Mouse (Mus musculus) limb, embryonic 11.5 days (tissue): ENCODE data around the gene Gast. TPM values are rescaled to one million over a fixed set of nuclear protein-coding genes. Genes with fewer than 3 reads are reported as not detected.

Experiments used
- ATAC-seq: fragments of 200-750 bp; cut with Nextera tagmentation; 2 replicates; pipeline ENCODE4 v1.8.0; 2017; ENCODE audit warnings: low read depth; ENCODE audit not compliant: insufficient number of reproducible peaks, low FRiP score, low TSS enrichment
- DNase-seq: peaks from one replicate; pipeline ENCODE4 v3.0.0-alpha.2; 2015; ENCODE audit warnings: low spot score
- H3K27ac ChIP-seq: fragments of 300-500 bp; sonication (generic); replicated peaks from 2 replicates; pipeline ENCODE4 v1.5.1; 2014; ENCODE audit warnings: low read depth, mild to moderate bottlenecking, low read length
- H3K27me3 ChIP-seq: fragments of 300-500 bp; sonication (generic); 2 replicates; pipeline ENCODE4 v1.6.1; 2014; ENCODE audit warnings: mild to moderate bottlenecking, low read length, mixed read lengths; ENCODE audit not compliant: control insufficient read depth, insufficient read depth
- H3K36me3 ChIP-seq: fragments of 300-500 bp; sonication (generic); 2 replicates; pipeline ENCODE4 v1.6.1; 2014; ENCODE audit warnings: mild to moderate bottlenecking, low read length, moderate library complexity, mixed read lengths; ENCODE audit not compliant: control insufficient read depth, insufficient read depth
- H3K4me1 ChIP-seq: fragments of 300-500 bp; sonication (generic); 2 replicates; pipeline ENCODE4 v1.6.1; 2014; ENCODE audit warnings: low read length, mixed read lengths; ENCODE audit not compliant: control insufficient read depth, insufficient read depth
- H3K4me2 ChIP-seq: fragments of 300-500 bp; sonication (generic); 2 replicates; pipeline ENCODE4 v1.6.1; 2014; ENCODE audit warnings: low read depth, mild to moderate bottlenecking, moderate library complexity; ENCODE audit not compliant: severe bottlenecking
- H3K4me3 ChIP-seq: fragments of 300-500 bp; sonication (generic); 2 replicates; pipeline ENCODE4 v1.5.1; 2014; ENCODE audit warnings: low read depth, low read length
- H3K9ac ChIP-seq: fragments of 300-500 bp; sonication (generic); 2 replicates; pipeline ENCODE4 v1.6.1; 2014; ENCODE audit warnings: mild to moderate bottlenecking, low read length
- H3K9me3 ChIP-seq: fragments of 300-500 bp; sonication (generic); 2 replicates; pipeline ENCODE4 v1.6.1; 2016; ENCODE audit warnings: low read length; ENCODE audit not compliant: control insufficient read depth
- WGBS: fragments of 180-500 bp; shearing (Covaris S2); extraction: QIAGEN DNeasy Blood & Tissue Kit; methylation state at CpG from one replicate; pipeline ENCODE4 v1.1.7; 2014; 5-methylcytosine and 5-hydroxymethylcytosine counted together
- polyA plus RNA-seq: library from polyadenylated mRNA; unstranded; fragments of >200 nt; fragmentation: Nextera tagmentation; extraction: Ambion mirVana; gene quantifications from 2 replicates; pipeline ENCODE4 v1.2.1, GENCODE M21; 2014

Gast gene
- polyA plus RNA-seq, 1 experiment from 2014 or later = not detected

- WGBS = 90% methylated on average over 21 of the region's 21 CpGs
- Histone ChIP-seq H3K27ac (no peak overlapping the region), H3K36me3 (peaks cover 11% of the 10 kb centered on the region; the same call in 1 of the 2 replicates), H3K4me3 (no peak overlapping the region), H3K9ac (no peak overlapping the region), H3K27me3 (no peaks in the 10 kb centered on the region), H3K4me2 (no peak overlapping the region), H3K4me1 (no peaks in the 10 kb centered on the region), H3K9me3 (no peaks in the 10 kb centered on the region)
- ATAC-seq (no peak), DNase-seq (no peak)
Measured at GRCm38 (mm10) chr11:100376746-100377389, 42.7 kb downstream of the Gast start.

GRCm38 (mm10) chr11:100377989-100378388, 43.8 kb downstream of the Gast start:
- Histone ChIP-seq H3K9ac (no peak overlapping the region), H3K36me3 (peaks cover 11% of the 10 kb centered on the region; the same call in 1 of the 2 replicates), H3K4me1 (no peaks in the 10 kb centered on the region), H3K9me3 (no peaks in the 10 kb centered on the region), H3K4me3 (no peak overlapping the region), H3K27ac (no peak overlapping the region), H3K27me3 (no peaks in the 10 kb centered on the region), H3K4me2 (no peak overlapping the region)
- DNase-seq (no peak), ATAC-seq (no peak)
- WGBS = 95% methylated on average over 14 of the region's 14 CpGs

- Histone ChIP-seq H3K4me1 (no peaks in the 10 kb centered on the region), H3K9me3 (no peaks in the 10 kb centered on the region), H3K27ac (no peak overlapping the region), H3K27me3 (no peaks in the 10 kb centered on the region), H3K9ac (no peak overlapping the region), H3K4me3 (no peak overlapping the region), H3K36me3 (peaks cover 9% of the 10 kb centered on the region; the same call in 1 of the 2 replicates), H3K4me2 (no peak overlapping the region)
- 88% methylated on average over 5 of the region's 5 CpGs for WGBS
- DNase-seq = no peak
- no peak for ATAC-seq
Measured at GRCm38 (mm10) chr11:100378446-100378845, 44.2 kb downstream of the Gast start.

GRCm38 (mm10) chr11:100379311-100379710, 45.1 kb downstream of the Gast start:
- DNase-seq = no peak

GRCm38 (mm10) chr11:100382682-100383081, 48.5 kb downstream of the Gast start:
- H3K9ac ChIP-seq = no peak overlapping the region
- ATAC-seq = no peak
- no peaks in the 10 kb centered on the region for H3K27me3 ChIP-seq
- no peak overlapping the region for H3K27ac ChIP-seq
- no peak for DNase-seq
- H3K36me3 ChIP-seq = peaks cover 2% of the 10 kb centered on the region; the same call in 1 of the 2 replicates
- H3K9me3 ChIP-seq = no peaks in the 10 kb centered on the region
- H3K4me3 ChIP-seq = no peak overlapping the region
- 79% methylated on average over 6 of the region's 6 CpGs for WGBS
- no peak overlapping the region for H3K4me2 ChIP-seq
- peaks cover 3% of the 10 kb centered on the region; the same call in 1 of the 2 replicates for H3K4me1 ChIP-seq

More at GRCm38 (mm10) chr11:100379311-100379710, 45.1 kb downstream of the Gast start:
- Histone ChIP-seq H3K4me1 (no peaks in the 10 kb centered on the region), H3K27ac (no peak overlapping the region), H3K9me3 (no peaks in the 10 kb centered on the region), H3K9ac (no peak overlapping the region), H3K27me3 (no peaks in the 10 kb centered on the region), H3K4me3 (no peak overlapping the region), H3K36me3 (peaks cover 6% of the 10 kb centered on the region; the same call in 1 of the 2 replicates), H3K4me2 (no peak overlapping the region)
- 82% methylated on average over 4 of the region's 4 CpGs for WGBS
- no peak for ATAC-seq

- H3K4me2 ChIP-seq = no peak overlapping the region
- H3K4me1 ChIP-seq = peaks cover 12% of the 10 kb centered on the region
- 92% methylated on average over 3 of the region's 3 CpGs for WGBS
- ATAC-seq (no peak), DNase-seq (no peak)
- no peak overlapping the region for H3K27ac ChIP-seq
- no peaks in the 10 kb centered on the region for H3K27me3 ChIP-seq
- no peaks in the 10 kb centered on the region for H3K9me3 ChIP-seq
- H3K36me3 ChIP-seq = peaks cover 2% of the 10 kb centered on the region; the same call in 1 of the 2 replicates
- no peak overlapping the region for H3K4me3 ChIP-seq
- H3K9ac ChIP-seq = no peak overlapping the region
Measured at GRCm38 (mm10) chr11:100385016-100385415, 50.8 kb downstream of the Gast start.

- no peak for ATAC-seq
- Histone ChIP-seq H3K27me3 (no peaks in the 10 kb centered on the region), H3K4me1 (peaks cover 12% of the 10 kb centered on the region), H3K27ac (no peak overlapping the region), H3K4me2 (no peak overlapping the region), H3K9me3 (no peaks in the 10 kb centered on the region), H3K36me3 (no peaks in the 10 kb centered on the region; the same call in 1 of the 2 replicates), H3K4me3 (no peak overlapping the region), H3K9ac (no peak overlapping the region)
- 46% methylated on average over 5 of the region's 5 CpGs for WGBS
- no peak for DNase-seq
Measured at GRCm38 (mm10) chr11:100386586-100386985, 52.4 kb downstream of the Gast start.
